ENCODE assay signal across 8 mouse cellular contexts in genomic region chr12:73909013-73909575, GRCm38 (mm10). TPM values are rescaled to one million over a fixed set of nuclear protein-coding genes. Genes with fewer than 3 reads are reported as not detected.
DNase-seq lines count a peak whose midpoint lies in the region; ATAC-seq and TF ChIP-seq lines count a peak whose summit lies in the region.

No protein-coding gene starts in this region.

- no peak for TF ChIP-seq EP300 in heart, postnatal 0 days (IDR thresholded peaks at IDR 0.05; ENCODE audit: low read depth)

- no peaks in the 10 kb centered on the region for H3K36me3 ChIP-seq in heart, postnatal 0 days (replicated peaks; ENCODE audit: control insufficient read depth, insufficient read depth, low read length)
- H3K36me3 ChIP-seq in G1E (replicated peaks) = no peaks in the 10 kb centered on the region
- H3K36me3 ChIP-seq in forebrain, embryonic 14.5 days (ENCODE audit: control insufficient read depth, insufficient read depth, low read length) = no peaks in the 10 kb centered on the region
- H3K36me3 ChIP-seq in macrophage (ENCODE audit: inconsistent target) = no peaks in the 10 kb centered on the region

- TF ChIP-seq CTCF in heart, postnatal 0 days (IDR thresholded peaks at IDR 0.05; ENCODE audit: low read depth) = no peak
- TF ChIP-seq CTCF in G1E (IDR thresholded peaks at IDR 0.05; ENCODE audit: low read depth, low read length) = no peak

- 0% methylated on average over 6 of the region's 6 CpGs for WGBS in heart, postnatal 0 days
- WGBS in forebrain, embryonic 14.5 days = 2% methylated on average over 6 of the region's 6 CpGs
- 6% methylated on average over 6 of the region's 6 CpGs for WGBS in macrophage (ENCODE audit: missing documents)

- no peak for ATAC-seq in heart, postnatal 0 days (ENCODE audit: insufficient read depth, low read depth)
- ATAC-seq in G1E (ENCODE audit: extremely low read depth, insufficient number of reproducible peaks, low FRiP score, poor library complexity, severe bottlenecking) = no peak
- no peak for ATAC-seq in forebrain, embryonic 14.5 days

- peak overlapping the region; percentile 75 for H3K4me2 ChIP-seq in heart, postnatal 0 days (ENCODE audit: low read depth, low read length)
- H3K4me2 ChIP-seq in forebrain, embryonic 14.5 days (ENCODE audit: low read length) = peak overlapping the region; percentile 62

- H3K27me3 ChIP-seq in heart, postnatal 0 days (ENCODE audit: control insufficient read depth, insufficient read depth, low read length) = no peaks in the 10 kb centered on the region
- peaks cover 6% of the 10 kb centered on the region for H3K27me3 ChIP-seq in G1E (ENCODE audit: insufficient read depth, low read length)
- H3K27me3 ChIP-seq in forebrain, embryonic 14.5 days (replicated peaks; ENCODE audit: control insufficient read depth, insufficient read depth, low read length) = no peaks in the 10 kb centered on the region

- peak overlapping the region; percentile 99 for H3K27ac ChIP-seq in heart, postnatal 0 days (ENCODE audit: low read depth)
- no peak overlapping the region for H3K27ac ChIP-seq in forebrain, embryonic 14.5 days (ENCODE audit: low read depth, low read length)
- no peak overlapping the region for H3K27ac ChIP-seq in macrophage

- no peak for DNase-seq in heart, postnatal 0 days (ENCODE audit: low spot score)
- DNase-seq in heart, adult 9 months (ENCODE audit: low spot score in 2 of 2) = no peak
- DNase-seq in G1E (ENCODE audit: low spot score) = no peak
- DNase-seq in forebrain, embryonic 14.5 days (ENCODE audit: low spot score) = peak; percentile 15
- no peak for DNase-seq in layer of hippocampus, adult 11-12 months (ENCODE audit: low spot score)
- DNase-seq in ovary, postnatal 14 days (ENCODE audit: low spot score) = no peak
- no peak for DNase-seq in spleen, postnatal 36 days (ENCODE audit: low spot score in 2 of 2)

- no peaks in the 10 kb centered on the region for H3K9me3 ChIP-seq in heart, postnatal 0 days (replicated peaks; ENCODE audit: control insufficient read depth, low read length)
- H3K9me3 ChIP-seq in G1E (replicated peaks) = no peaks in the 10 kb centered on the region
- H3K9me3 ChIP-seq in forebrain, embryonic 14.5 days (replicated peaks; ENCODE audit: control insufficient read depth, low read length) = no peaks in the 10 kb centered on the region

- peak overlapping the region; percentile 99 for H3K9ac ChIP-seq in heart, postnatal 0 days (replicated peaks; ENCODE audit: low read depth, low read length)
- H3K9ac ChIP-seq in forebrain, embryonic 14.5 days (ENCODE audit: low read length) = peak overlapping the region; percentile 97

- H3K4me3 ChIP-seq in heart, postnatal 0 days (ENCODE audit: low read depth, low read length) = peak overlapping the region; percentile 96
- H3K4me3 ChIP-seq in G1E (ENCODE audit: low read depth, low read length) (peak overlapping the region; percentile 83), macrophage (ENCODE audit: inconsistent target) (peak overlapping the region; percentile 58)
- H3K4me3 ChIP-seq in forebrain, embryonic 14.5 days (ENCODE audit: low read depth, low read length) = peak overlapping the region; percentile 96

- H3K79me2 ChIP-seq in macrophage (ENCODE audit: inconsistent target) = peaks cover 56% of the 10 kb centered on the region

- peaks cover 25% of the 10 kb centered on the region for H3K4me1 ChIP-seq in heart, postnatal 0 days (ENCODE audit: control insufficient read depth, insufficient read depth)
- peaks cover 23% of the 10 kb centered on the region for H3K4me1 ChIP-seq in G1E (ENCODE audit: insufficient read depth, low read depth, low read length)
- H3K4me1 ChIP-seq in forebrain, embryonic 14.5 days (ENCODE audit: control insufficient read depth, insufficient read depth, low read length) = peaks cover 16% of the 10 kb centered on the region; the same call in 1 of the 2 replicates

RNA-seq across cellular contexts. Expression of gene Hif1a, which starts 7.9 kb away (rescaled TPM):
- 130 and 137 TPM in 2 replicates for total RNA-seq in heart, postnatal 0 days (2014; rRNA removed; ENCODE audit: low replicate concordance)
- 48.8 and 67.5 TPM in 2 replicates for polyA plus RNA-seq in heart, postnatal 0 days (2015; fragmentation: Nextera tagmentation; extraction: Ambion mirVana)
- total RNA-seq in G1E (2014; fragmentation: Nextera tagmentation) (102 and 119 TPM in 2 replicates), G1E (2017) (124 and 128 TPM in 2 replicates)
- polyA plus RNA-seq in G1E (2012) (14.2 and 16.5 TPM in 2 replicates), macrophage (2018) (50.9 to 56.8 TPM (median 56.0 TPM) in 3 replicates)
- polyA plus RNA-seq in forebrain, embryonic 14.5 days (2014; fragmentation: Nextera tagmentation; extraction: Ambion mirVana) = 87.2 and 95.6 TPM in 2 replicates
- 100 to 1,000 TPM in 7 of 26 experiments, 10 to 100 TPM in 19; 48.1 to 256 (median 70.6) TPM for total RNA-seq in macrophage (2018; cell fraction: chromatin; rRNA removed)
- total RNA-seq in macrophage (2018; cell fraction: cytosol; rRNA removed) = 100 to 1,000 TPM in 1 of 26 experiments, 10 to 100 TPM in 25; 39.8 to 115 (median 52.4) TPM
- total RNA-seq in macrophage (2018; cell fraction: nucleus; rRNA removed) = 100 to 1,000 TPM in 4 of 26 experiments, 10 to 100 TPM in 22; 52.9 to 161 (median 71.6) TPM

RNA-seq across cellular contexts. Expression of gene Gm49321, which starts 28.4 kb away (rescaled TPM):
- total RNA-seq in heart, postnatal 0 days (2014; rRNA removed; ENCODE audit: low replicate concordance) = not detected in 2 replicates
- 5.0 and 5.2 TPM in 2 replicates for polyA plus RNA-seq in heart, postnatal 0 days (2015; fragmentation: Nextera tagmentation; extraction: Ambion mirVana)
- total RNA-seq in G1E (2014; fragmentation: Nextera tagmentation) = 6.7 and 9.5 TPM in 2 replicates
- total RNA-seq in G1E (2017) = not detected in 2 replicates
- polyA plus RNA-seq in G1E (2012) = not detected in 2 replicates
- polyA plus RNA-seq in forebrain, embryonic 14.5 days (2014; fragmentation: Nextera tagmentation; extraction: Ambion mirVana) = 13.6 and 19.3 TPM in 2 replicates
- not detected for total RNA-seq in macrophage (2018; cell fraction: chromatin; rRNA removed)
- total RNA-seq in macrophage (2018; cell fraction: cytosol; rRNA removed) = under 1 TPM in 2 of 26 experiments, not detected in 24; 0.50 to 0.78 TPM
- total RNA-seq in macrophage (2018; cell fraction: nucleus; rRNA removed) = not detected
- polyA plus RNA-seq in macrophage (2018) = not detected in 3 replicates

RNA-seq across cellular contexts. Expression of gene Snapc1, which starts 55.2 kb away (rescaled TPM):
- 2.1 and 4.1 TPM in 2 replicates for total RNA-seq in heart, postnatal 0 days (2014; rRNA removed; ENCODE audit: low replicate concordance)
- 8.5 and 10.3 TPM in 2 replicates for polyA plus RNA-seq in heart, postnatal 0 days (2015; fragmentation: Nextera tagmentation; extraction: Ambion mirVana)
- total RNA-seq in G1E (2014; fragmentation: Nextera tagmentation) = 14.3 and 14.9 TPM in 2 replicates
- 12.3 and 12.8 TPM in 2 replicates for total RNA-seq in G1E (2017)
- polyA plus RNA-seq in G1E (2012) = 7.1 and 12.3 TPM in 2 replicates
- 26.0 and 38.4 TPM in 2 replicates for polyA plus RNA-seq in forebrain, embryonic 14.5 days (2014; fragmentation: Nextera tagmentation; extraction: Ambion mirVana)
- 10 to 100 TPM; 12.3 to 58.5 (median 35.5) TPM for total RNA-seq in macrophage (2018; cell fraction: chromatin; rRNA removed)
- 1 to 10 TPM; 4.8 to 9.6 (median 6.0) TPM for total RNA-seq in macrophage (2018; cell fraction: cytosol; rRNA removed)
- 10 to 100 TPM in 23 of 26 experiments, 1 to 10 TPM in 3; 6.8 to 35.3 (median 16.5) TPM for total RNA-seq in macrophage (2018; cell fraction: nucleus; rRNA removed)
- 7.9 to 11.0 TPM (median 8.6 TPM) in 3 replicates for polyA plus RNA-seq in macrophage (2018)
